Mouse (Mus musculus) heart, postnatal 4 days (tissue): ENCODE data around the gene Sash3. TPM values are rescaled to one million over a fixed set of nuclear protein-coding genes. Genes with fewer than 3 reads are reported as not detected.
A peak's percentile ranks its signal among the peaks of the same experiment; 100 is the strongest.

Source experiments
- DNase-seq: peaks from one replicate; pipeline ENCODE4 v3.0.0; 2021
- total RNA-seq, 2 experiments: library from RNA; stranded (reverse); gene quantifications; 2 replicates each; pipeline ENCODE4 v1.2.3; 2021

The Sash3 gene
- 1 to 10 TPM in 1 of 2 experiments, under 1 TPM in 1; 0.52 to 1.1 TPM for total RNA-seq

DNA sequence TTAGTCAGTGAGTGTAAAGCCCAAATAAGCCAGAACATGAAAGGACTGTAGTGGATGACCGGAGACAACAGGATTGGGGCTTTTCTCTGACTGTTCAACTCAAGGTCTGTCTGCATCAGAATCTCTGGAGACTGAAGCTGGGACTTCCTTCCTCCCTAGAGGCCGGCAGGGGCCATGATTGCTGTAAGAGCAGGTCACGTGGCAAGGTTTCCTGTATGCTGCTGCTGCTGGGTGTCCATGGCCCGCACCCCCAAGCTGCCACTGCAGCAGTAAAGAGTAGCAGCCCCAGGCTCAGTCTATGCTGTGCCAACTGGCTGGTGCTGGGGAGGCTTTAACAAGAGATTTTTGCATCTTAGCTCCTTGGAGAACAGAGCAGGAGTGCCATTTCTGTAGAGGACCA, at the start of gene Sash3:
Gene Sash3 (plus strand): TSS at position 175 of the 400 bp plus-strand sequence.
- no peak for DNase-seq

DNA sequence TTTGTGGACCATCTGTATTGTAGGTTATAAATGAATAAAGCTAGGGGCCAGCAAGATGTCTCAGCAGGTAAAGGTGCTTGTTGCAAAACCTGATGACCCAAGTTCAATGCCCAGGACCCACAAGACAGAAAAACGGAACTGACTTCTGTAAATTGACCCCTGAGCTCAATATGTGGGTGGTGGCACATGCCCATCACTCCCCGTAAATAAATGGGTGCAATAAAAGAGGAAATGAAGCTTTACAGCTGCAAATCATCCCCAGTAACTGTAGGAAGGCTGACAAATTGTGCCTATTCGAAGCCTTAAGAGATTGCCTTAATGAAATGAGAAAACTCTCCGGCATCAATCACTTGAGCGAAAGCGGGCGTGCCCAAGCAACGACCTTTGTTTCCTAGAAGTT, 49.7 kb upstream of the Sash3 start:
- DNase-seq = no peak

DNA sequence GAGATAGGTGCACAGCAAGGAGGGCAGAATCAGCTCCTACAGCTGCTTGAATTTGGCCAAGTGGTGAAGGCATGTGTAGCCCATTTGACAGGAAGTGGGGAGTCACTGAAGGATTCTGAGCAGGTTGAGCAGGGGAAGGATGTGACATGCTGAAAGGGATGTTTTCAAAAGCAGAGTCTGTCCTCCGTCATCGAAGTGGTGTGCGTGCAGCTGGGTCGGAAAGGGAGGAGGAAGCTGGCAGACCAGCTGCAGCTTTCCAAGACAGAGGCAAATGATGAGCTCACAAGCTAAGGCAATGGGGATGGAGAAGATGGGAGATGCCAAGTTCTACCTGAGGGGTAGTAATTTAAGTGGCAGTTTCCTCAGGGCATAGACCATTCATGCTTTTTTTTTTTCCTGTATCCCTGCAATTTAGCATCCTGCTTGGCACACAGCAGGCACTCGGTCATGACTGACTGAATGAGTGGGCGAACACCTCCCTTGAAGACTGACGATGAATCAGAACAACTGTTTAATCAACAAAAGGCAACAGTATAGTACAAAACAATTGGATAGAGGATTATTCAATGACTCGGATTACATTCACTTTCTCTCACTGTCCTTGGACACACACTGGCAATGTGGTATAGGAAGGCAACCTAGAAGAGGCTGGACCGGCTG, 47.6 kb upstream of the Sash3 start:
- no peak for DNase-seq

DNA sequence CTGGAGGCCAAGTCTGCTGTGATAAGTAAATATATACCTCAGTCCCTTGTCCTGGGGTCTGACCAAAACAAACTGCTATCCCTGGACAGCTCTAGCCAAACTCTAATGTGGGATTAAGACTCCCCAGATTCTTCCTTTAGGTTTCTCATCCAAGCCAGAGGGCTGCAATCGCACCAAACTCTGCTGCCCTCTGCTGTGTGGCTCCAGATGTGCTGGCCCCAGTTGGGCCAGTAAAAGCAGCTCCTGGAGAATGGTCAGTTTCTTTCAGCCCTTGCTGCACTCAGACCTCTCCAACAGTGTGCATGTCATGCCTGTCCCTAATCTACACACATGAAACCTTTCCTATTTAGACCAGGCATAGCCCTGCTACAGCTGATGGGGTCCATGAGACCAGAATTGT, 46.4 kb upstream of the Sash3 start:
- DNase-seq = peak; percentile 53

DNA sequence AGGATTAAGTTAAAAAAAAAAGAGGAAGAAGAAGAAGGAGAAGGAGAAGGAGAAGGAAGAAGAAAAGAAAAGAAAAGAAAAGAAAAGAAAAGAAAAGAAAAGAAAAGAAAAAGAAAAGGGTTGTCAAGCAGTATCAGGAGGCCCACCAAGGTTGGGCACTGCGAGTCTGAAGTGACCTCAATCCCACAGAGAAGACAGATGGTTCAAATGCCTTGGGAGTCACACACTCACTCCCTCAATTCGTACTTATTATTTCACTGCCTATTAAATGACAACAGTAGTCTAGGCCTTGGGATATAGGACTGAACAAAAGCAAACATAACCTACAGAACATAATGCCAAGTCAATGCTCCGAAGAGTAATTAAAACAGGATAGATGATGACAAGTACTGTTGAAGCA, 43.0 kb upstream of the Sash3 start:
- DNase-seq = no peak

DNA sequence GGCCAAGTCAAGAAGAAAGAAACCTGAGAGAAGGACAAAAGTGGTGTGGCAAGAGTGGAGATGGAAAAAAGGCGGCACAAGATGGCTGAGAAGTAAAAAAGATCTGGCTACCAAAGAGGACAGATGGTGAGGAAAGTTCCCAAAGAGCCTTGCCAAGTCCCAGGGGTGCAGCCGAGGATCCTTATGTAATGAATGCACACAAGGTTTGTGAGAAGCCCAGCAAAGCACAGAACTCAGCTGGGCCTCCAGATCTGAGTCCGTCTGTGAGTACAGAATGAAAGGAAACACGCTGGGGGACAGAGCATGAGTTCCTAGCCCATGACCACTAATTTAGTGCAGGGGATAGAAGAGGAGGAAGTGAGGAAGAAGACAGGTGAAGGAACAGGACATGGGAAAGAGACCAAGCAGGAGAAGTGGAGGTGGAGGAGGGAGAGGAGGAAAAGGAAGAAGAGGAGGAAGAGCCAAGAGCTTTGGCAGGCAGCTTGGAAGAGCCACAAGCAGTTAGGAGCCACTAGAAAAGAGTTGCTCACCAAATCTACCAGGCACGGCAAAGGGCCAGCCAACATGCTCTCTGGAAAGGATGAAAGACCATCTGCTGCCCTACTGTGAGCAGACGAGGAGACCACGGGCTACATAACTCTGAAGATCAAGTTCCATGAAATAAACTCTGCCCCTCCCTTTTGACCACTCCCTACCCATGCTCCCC, 41.3 kb upstream of the Sash3 start:
- no peak for DNase-seq

DNA sequence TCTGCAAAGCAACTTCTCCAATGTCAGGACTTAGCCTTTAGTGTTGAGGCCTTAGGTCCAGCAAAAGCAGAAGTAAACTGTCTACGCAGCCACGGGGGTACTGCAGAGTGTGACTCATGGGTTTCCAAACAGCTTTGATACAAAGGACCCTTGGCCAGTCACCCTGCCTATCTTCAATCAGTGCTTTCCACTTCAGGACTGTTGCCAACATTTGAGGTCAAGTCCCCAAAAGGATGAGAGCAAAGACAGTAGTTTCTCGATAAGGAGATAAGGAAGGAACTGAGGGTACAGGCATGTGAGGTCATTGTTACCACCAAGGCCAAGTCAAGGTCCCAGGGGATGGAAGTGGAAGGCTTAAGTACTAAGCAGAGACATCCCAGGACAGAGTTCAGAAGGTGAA, 40.0 kb upstream of the Sash3 start:
- peak; percentile 15 for DNase-seq

DNA sequence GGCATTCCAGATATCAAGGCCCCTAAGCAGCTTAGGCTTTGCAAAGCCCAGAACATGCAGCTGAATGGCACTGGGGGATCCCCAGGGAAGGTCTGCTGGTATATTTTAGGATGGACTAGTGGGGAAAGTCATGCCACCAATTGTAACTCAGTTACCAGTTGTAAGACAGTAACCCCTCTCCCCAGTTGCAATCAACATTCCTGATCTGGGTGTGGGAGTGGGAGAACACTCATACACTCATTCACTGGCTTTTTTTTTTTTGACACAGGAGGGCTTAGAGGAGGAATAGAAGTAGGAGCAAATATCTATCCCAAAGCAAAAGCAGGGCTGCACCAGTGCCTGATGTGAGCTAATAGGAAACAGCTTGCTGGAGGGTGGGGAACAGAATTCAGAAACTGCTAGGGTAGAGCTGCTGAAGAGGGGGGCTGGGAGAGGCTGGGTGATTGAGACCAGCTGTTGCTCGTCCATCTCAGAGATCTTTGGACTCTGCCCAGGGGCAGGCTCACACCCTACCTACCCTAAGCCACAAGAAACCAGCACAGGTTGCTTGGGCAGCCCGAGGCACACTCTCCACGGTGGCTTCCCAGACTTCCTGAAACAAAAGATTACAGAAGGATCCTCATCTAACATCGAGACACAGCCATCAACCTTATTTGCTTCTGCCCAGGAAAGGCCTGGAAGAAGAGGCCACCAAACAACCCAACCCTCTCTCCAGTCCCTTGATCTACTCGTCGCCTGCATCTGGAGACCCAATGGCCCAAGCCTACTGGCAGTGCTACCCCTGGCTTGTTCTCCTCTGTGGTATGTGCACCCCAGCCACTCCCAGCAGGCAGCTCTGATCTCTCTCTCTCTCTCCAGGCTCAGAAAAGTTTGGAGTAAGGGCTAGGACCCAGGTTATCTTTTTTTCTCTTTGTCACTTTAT, 37.6 kb upstream of the Sash3 start, which contains the start of gene Xpnpep2:
Gene Xpnpep2 (plus strand): TSS at position 332 of the 922 bp plus-strand sequence.
- DNase-seq = no peak

DNA sequence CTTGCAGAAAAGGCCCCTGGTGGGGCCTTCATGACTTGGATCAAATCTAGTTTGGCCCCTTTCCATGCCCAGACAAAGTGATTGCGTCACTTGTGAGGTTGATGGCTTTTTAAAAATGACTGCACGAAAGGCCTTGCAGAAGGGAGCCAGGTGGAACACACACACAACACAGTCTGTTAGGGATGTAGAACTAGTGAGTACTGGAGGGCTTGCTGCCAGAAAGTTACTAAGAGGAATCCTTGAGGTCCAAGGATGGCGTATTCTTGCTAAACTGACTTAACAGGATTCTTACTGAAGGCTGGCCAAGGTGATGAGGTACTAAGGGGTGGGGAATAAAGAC, 37.0 kb upstream of the Sash3 start:
- no peak for DNase-seq

DNA sequence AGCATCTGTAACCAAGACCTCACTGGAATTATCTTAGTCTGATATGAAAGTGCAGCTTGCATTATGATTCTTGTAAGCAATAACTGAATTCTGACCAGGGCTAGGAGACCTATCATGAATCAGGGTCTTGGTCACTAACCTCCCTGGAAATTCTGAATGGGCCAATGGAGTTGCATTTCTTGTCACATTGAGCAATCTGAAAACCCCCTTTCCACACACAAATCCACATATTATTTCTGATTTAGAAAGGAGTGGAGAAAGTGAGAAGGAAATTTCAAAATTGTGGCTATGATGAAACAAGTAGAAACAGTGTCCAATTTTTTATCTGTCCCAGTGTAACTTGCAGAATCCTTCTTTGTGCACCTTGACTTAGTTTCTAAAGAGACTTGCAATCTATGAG, 26.9 kb upstream of the Sash3 start:
- no peak for DNase-seq

DNA sequence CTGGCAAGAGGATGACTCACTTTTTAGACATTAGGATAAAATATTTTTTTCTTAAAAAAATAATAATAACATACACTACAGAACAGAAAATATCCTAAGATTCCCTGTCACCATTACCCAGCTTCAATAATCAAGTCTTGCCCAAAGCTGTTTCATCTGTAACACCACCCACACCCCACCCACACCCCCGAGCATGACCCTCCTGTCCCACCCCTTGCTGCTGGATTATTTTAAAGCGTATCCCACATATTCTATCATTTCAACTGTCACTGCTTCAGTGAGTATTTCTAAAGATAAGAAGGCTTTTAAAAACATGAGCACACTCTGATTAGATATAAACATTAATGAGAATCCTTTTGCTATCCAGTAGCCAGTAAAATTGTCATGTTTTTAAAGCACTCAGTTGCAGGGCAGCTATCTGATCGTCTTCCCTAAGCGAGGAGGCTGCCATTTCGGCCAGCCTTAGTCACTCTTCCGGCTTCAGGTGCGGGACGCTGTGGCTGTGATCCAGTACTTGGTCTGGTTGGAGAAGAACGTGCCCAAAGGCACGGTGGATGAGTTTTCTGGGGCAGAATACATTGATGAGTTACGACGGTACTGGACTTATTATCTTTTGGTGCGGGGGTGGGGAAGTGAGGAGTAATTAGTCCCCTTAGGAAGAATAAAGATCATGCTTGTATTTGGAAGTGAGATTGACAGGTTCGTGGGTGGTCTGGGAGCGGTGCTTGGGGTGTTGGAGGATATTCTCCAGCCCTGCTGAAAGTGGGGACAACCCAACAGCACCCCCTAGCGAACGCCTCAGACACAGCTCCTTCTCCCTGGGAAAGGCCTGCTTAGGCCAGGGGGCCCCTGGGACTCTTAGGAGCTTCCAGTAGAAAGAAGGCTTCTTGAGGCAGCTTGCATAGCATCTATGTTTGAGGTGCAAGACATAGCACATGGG, 21.8 kb upstream of the Sash3 start:
- peak; percentile 78 for DNase-seq

DNA sequence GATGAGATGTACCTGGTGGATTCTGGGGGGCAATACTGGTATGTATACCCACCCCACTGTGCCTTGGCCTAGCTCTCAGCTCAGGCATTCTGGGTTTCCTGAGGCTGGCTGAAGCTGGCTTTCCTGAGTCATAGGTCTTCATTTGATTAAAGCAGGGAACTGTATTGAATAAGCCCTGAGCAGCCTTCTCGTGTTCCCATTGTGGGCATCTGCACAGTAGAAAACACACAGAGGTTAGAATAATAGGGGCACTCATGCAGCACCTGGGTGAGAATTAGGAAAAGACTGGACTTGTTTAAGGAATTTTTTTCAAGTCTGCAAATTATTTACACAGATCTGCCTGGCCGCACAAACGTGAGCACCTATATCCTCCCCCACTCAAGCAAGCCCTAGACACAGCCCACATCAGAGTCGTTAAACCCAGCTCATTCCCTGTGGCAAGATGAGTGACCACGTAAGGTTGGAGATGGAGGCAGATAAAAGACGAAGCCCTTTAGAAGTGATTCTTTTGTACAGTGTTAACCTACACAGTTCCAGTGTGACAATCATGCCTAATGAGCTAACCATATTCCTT, 19.2 kb upstream of the Sash3 start:
- no peak for DNase-seq

DNA sequence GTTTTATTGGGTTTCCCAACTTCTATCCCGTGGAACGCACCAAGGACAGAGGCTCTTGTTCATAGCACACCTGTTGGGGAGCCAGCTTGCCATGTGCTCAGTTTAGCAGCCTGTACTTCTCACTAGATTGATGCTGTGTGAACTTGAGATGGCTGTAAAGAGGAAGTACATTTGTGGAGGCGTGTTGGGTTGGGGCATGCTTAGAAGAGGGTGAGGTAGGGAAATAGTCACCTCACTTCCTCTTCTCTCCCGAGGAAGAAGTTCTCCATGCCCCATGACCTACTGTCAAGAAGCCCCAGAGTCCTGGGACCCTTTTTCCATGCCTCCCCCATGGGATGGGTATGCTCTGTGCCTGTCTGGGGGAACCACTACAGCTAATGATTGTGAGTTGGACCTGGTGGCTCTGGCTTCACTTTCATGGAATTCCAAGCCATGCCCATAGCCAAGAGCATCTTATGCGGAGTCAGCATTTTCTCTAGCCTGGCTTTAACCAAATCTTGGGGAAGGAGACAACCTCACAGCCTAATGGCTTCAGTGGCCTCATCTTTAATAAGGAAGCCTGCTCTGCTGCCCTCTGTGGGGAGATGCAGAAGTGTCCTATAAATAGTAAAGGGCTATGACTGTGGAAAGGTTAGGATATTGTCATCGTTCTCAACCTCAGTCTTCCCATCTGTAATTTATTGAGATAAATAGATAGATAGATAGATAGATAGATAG, 18.6 kb upstream of the Sash3 start:
- no peak for DNase-seq

DNA sequence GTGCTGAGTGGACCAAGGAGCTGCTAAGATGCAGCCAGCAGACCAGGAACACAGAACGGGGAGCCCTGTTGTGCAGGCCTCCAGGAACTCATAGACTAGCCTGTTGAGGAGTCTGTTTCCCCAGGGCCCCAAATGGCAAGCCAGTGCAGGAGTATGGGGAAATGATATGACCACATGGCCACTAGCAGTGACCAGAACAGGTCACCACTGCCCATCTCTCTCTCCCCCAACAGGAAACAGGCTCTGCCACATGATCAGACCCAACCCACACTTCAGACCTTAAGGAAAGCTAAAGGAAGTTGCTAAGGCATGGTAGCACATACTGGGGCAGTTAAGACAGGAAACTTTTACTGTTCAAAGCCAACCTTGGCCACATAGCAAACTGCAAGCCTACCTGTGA, 17.1 kb upstream of the Sash3 start:
- no peak for DNase-seq

DNA sequence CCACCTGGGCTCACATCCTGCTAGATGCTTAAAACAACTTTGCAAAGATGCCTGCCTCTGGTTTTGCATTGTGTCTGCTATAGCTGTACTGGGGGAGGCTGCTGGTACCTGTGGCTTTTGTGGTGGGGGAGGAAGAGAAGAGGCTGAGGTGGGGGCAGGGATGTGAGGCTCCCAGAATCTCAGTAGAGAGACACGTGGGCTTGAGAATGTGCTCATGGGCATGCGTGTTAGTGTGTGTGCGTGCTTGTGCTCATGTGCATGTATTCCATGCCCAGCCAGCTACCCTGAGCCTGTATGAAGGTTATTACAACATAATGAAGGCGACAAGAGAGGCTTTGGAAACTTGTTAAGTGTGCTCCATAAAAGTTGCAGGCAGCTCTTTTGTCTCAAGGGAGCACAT, 9.3 kb upstream of the Sash3 start:
- DNase-seq = no peak

DNA sequence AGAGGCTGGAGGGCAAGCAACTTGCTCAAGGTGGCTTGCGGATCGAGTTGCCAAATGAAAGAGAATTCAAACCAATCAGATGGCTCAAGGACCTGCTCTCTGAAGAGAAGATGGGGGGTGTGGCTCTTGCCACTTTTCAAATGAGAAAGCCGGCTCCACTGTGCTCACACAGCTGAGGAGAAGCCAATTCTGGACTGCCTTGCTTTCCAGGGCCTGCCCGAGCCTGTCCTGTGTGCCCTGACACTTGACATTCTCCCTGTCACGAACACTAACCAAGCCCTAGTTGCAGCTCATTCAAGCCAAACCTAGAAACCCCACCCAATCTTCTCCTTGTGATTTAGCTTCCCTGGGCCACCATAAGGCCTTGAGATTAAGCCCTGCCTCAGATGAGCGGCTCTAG, 8.2 kb upstream of the Sash3 start:
- DNase-seq = no peak

DNA sequence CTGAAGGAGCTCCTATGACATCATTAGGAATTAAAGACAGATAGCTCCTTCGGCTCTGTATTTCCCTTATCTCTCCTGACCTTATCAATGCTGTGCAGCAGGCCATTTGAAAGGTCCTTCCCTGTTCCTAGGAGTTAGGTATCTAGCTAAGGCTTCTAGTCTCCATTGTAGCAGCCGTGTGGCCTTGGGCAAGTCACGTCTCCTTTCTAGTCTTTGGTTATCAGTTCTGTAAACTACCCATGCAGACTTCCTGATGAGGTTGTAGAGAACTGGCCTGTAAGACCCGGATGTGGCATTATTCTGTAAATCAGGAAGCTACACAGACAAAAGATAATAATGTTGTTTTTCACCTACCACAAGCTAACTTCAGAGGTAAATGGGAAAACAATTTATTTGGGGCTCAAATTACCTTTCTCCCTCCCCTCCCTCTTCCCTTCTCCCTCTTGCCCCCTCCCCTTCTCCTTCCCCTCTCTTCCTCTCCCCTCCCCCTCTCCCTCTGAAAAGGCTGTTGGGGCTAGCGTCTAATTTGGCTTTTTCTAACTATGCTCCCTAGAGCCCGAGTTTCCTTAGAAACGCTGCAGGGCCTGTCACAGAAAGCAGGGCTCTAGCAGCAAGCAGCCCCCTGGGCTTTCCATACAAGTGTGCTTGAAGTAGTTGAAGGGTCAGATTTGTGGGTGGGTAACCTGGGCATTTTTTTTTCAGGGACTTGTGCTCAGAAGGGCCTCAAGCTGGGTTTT, 7.5 kb upstream of the Sash3 start:
- no peak for DNase-seq

DNA sequence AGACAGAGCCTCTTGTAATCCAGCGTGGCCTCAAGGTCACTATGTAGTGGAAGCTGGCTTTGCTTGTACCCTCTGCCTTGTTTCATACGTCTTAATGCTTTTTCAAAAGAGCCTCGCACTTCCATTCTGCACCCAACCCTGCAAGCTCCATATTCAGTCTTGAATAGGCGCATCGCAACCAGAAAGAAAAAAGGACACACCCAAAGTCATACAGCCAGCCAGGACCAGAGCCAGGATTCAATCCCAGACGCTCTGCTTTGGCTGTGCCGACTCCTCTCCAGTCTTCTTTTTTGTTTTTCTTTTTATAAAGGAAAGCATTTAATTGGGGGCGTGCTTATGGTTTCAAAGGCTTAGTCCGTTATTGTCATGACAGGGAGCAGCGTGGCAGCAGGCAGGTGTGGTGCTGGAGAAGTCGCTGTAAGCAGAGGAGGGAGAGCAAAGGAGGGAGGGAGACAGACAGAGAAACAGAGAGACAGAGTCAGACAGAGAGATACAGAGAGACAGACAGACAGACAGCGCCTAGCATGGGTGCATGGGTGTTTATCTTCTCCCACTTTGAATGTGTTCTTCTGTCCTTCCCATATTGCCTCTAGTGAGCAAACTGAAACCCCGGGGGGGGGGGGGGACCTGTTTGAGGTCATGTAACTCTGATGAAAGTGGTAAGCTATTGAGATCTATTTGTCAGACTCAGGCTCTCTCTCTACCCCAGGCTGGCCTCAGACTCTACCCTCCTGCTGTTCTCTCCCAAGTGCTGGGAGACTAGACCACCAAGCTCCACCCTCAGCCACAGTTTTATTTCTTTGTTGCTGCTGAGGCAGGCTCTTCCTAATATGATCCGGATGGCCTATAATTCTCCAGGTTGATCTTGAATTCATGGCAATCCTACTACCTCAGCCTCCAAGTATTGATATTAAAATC, 6.6 kb upstream of the Sash3 start:
- no peak for DNase-seq

DNA sequence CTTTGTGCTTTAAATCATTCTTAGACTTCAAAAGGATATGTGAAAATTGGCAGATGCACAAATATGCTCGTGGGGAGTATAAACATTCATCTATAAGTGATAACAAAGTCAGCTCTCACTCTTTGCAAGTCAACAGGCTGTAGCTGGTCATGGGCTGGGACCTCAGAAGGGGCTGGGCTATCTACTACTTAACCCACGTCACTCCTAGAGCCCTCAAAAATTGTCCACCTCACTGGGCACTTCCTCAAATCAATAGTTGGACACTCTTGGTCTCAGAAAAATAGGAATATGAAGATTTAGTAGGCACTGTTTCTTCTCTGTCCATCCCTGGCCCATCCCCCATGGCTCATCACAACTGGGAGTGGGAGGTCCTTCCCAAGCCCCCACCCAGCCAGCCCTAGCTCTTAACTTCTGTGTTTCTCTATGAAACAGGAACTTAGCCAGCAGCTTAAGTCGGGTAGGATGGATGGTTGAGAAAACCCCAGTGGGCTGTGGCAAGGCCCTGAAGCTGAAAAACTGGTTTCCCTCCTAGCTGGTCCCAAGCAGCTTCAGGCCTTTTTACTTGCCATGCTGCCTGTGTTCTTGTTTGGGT, 5.9 kb upstream of the Sash3 start:
- no peak for DNase-seq
